Mouse (Mus musculus): ENCODE measurements around the gene Asns.

- TF ChIP-seq POLR2A (IDR thresholded peaks at IDR 0.05; ENCODE audit: borderline replicate concordance, low read depth, low read length) (no peak), CTCF (IDR thresholded peaks at IDR 0.05; ENCODE audit: low read depth, low read length) (no peak)
These were observed 5.1 kb upstream of the Asns start for GRCm38 (mm10) chr6:7697999-7698699.
